ENCODE assay signal across 22 mouse cellular contexts in genomic region chr11:38092202-38092601, GRCm38 (mm10).
"Had no signal": no experiment of that assay in that cellular context is flagged by ENCODE, and none has a peak within 500 bp of the region (broad histone marks: within the 10 kb centered on the region; RNA-seq: fewer than 3 reads in every experiment).

No protein-coding gene starts in this region.

- DNase-seq: gastrocnemius, adult 2 months; gastrocnemius, postnatal 10 days; gastrocnemius, postnatal 25 days; heart, adult 18-20 months; heart, postnatal 10 days; heart, postnatal 4 days; kidney, adult 18-20 months; kidney, adult 8-10 months; kidney, postnatal 14 days; kidney, postnatal 36 days; liver; liver, embryonic 13.5 days had no signal

- H3K27ac ChIP-seq: gastrocnemius, adult 2 months; heart, embryonic 10.5 days; hindbrain, embryonic 10.5 days; hindbrain, embryonic 12.5 days; hindbrain, embryonic 14.5 days; intestine, embryonic 15.5 days; kidney, postnatal 0 days; limb, embryonic 10.5 days; limb, embryonic 12.5 days; liver, embryonic 13.5 days; liver, embryonic 15.5 days had no signal

- H3K4me3 ChIP-seq: gastrocnemius, adult 2 months; heart, embryonic 10.5 days; heart, embryonic 12.5 days; hindbrain, embryonic 10.5 days; hindbrain, embryonic 12.5 days; intestine, embryonic 15.5 days; limb, embryonic 10.5 days; limb, embryonic 12.5 days; liver, embryonic 13.5 days; liver, embryonic 15.5 days had no signal
